Mouse (Mus musculus): ENCODE results near the gene Maml2.

The Maml2 gene

GRCm38 (mm10) chr9:13566154-13566885, 268.6 kb downstream of the Maml2 start:
- DNase-seq (ENCODE audit: low spot score) = no peak

- no peak for DNase-seq (ENCODE audit: low spot score)
These were observed 271.3 kb downstream of the Maml2 start for GRCm38 (mm10) chr9:13569023-13569422.

- no peak for DNase-seq (ENCODE audit: low spot score)
These were observed 275.1 kb downstream of the Maml2 start for GRCm38 (mm10) chr9:13572847-13573246.

- DNase-seq (ENCODE audit: low spot score) = no peak
These were observed 276.3 kb downstream of the Maml2 start for GRCm38 (mm10) chr9:13574059-13574458.

- DNase-seq (ENCODE audit: low spot score) = no peak
These were observed 277.2 kb downstream of the Maml2 start for GRCm38 (mm10) chr9:13574913-13575312.

- no peak for DNase-seq (ENCODE audit: low spot score)
These were observed 279.4 kb downstream of the Maml2 start for GRCm38 (mm10) chr9:13577150-13577549.

GRCm38 (mm10) chr9:13581184-13581583, 283.4 kb downstream of the Maml2 start:
- DNase-seq (ENCODE audit: low spot score) = no peak

- no peak for DNase-seq (ENCODE audit: low spot score)
These were observed 286.2 kb downstream of the Maml2 start for GRCm38 (mm10) chr9:13583952-13584351.

- DNase-seq (ENCODE audit: low spot score) = no peak
These were observed 286.7 kb downstream of the Maml2 start for GRCm38 (mm10) chr9:13584435-13584834.

- no peak for DNase-seq (ENCODE audit: low spot score)
These were observed 289.6 kb downstream of the Maml2 start for GRCm38 (mm10) chr9:13587085-13587933.

GRCm38 (mm10) chr9:13588786-13589185, 291.0 kb downstream of the Maml2 start:
- no peak for DNase-seq (ENCODE audit: low spot score)

- no peak for DNase-seq (ENCODE audit: low spot score)
These were observed 294.9 kb downstream of the Maml2 start for GRCm38 (mm10) chr9:13592701-13593100.

GRCm38 (mm10) chr9:13597736-13598135, 300.0 kb downstream of the Maml2 start:
- no peak for DNase-seq (ENCODE audit: low spot score)

- DNase-seq (ENCODE audit: low spot score) = no peak
These were observed 301.0 kb downstream of the Maml2 start for GRCm38 (mm10) chr9:13598596-13599333.

GRCm38 (mm10) chr9:13599334-13599614, 301.5 kb downstream of the Maml2 start:
- no peak for DNase-seq (ENCODE audit: low spot score)

GRCm38 (mm10) chr9:13599800-13600199, 302.0 kb downstream of the Maml2 start:
- no peak for DNase-seq (ENCODE audit: low spot score)

GRCm38 (mm10) chr9:13601729-13602128, 304.0 kb downstream of the Maml2 start:
- DNase-seq (ENCODE audit: low spot score) = no peak

- DNase-seq (ENCODE audit: low spot score) = no peak
These were observed 305.9 kb downstream of the Maml2 start for GRCm38 (mm10) chr9:13603533-13604143.

GRCm38 (mm10) chr9:13607609-13608185, 309.9 kb downstream of the Maml2 start:
- DNase-seq (ENCODE audit: low spot score) = no peak

- DNase-seq (ENCODE audit: low spot score) = no peak
These were observed 310.8 kb downstream of the Maml2 start for GRCm38 (mm10) chr9:13608532-13609071.

GRCm38 (mm10) chr9:13611561-13611960, 313.8 kb downstream of the Maml2 start:
- DNase-seq (ENCODE audit: low spot score) = no peak

- DNase-seq (ENCODE audit: low spot score) = peak; percentile 17
These were observed 314.6 kb downstream of the Maml2 start for GRCm38 (mm10) chr9:13612371-13612770.
